Mouse (Mus musculus): ENCODE results near the gene Gm21627. TPM values are rescaled to one million over a fixed set of nuclear protein-coding genes. Genes with fewer than 3 reads are reported as not detected.
"Not testable (repeated sequence)": the region's sequence is repeated elsewhere in the genome, so short reads cannot be mapped to it uniquely, and the experiment has no call there.

Gm21627 gene
- total RNA-seq (2021) = not detected
- long read RNA-seq, experiment 1 = 0 reads
- long read RNA-seq, experiment 2 = 0 reads

DNA sequence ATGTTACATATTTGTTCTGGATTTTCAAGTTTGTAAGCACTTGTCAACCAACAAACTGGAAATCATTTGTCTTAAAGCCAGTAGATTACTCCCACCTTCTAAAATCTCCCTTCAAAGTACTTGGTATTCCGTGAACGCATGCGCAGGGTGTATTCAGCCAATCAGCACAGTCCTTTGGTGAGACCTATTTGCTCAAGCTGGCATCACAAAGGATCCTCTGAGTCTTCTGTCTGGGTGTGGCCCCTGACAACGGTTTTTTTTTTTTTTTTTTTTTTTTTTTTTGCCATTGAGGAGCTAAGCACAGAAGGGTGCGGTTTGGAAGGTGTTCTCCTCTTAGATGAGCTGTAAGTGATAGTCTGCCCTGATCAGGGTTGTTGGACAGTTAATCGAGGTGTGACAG, at the start of gene Gm21627:
Gm21627 (plus strand) TSS at position 301 of the 400 bp plus-strand sequence.
- DNase-seq (ENCODE audit: low spot score in 2 of 2) = not testable (repeated sequence)

All from layer of hippocampus, postnatal 14 days (tissue).